Mouse (Mus musculus) CH12.LX (cell line): ENCODE measurements at regions not wholly inside any gene's neighbourhood (a gene's known extent, or its start where the extent isn't known, plus 50 kb on each side); places are given as distances from the start of the nearest gene placed in this dataset.

Experiments used
- DNase-seq: peaks from one replicate; pipeline ENCODE4 v3.0.0-alpha.2; 2013; ENCODE audit errors: extremely low read depth
- H3K27ac ChIP-seq: 2 replicates; pipeline ENCODE4 v1.5.1; 2012; ENCODE audit warnings: low read depth, mild to moderate bottlenecking, control low read depth, moderate library complexity; ENCODE audit not compliant: insufficient read depth
- H3K27me3 ChIP-seq: replicated peaks from 2 replicates; pipeline ENCODE3; 2012; ENCODE audit warnings: inconsistent platforms
- H3K36me3 ChIP-seq, 2 experiments: replicated peaks in 1 of 2; 2 replicates each; pipeline versions ENCODE3 to v1.6.1; 2012; ENCODE audit warnings: inconsistent platforms in 1 of 2, low read length in 1 of 2, mild to moderate bottlenecking in 1 of 2, mixed read lengths in 1 of 2, moderate library complexity in 1 of 2; ENCODE audit not compliant: control insufficient read depth in 1 of 2, insufficient read depth in 1 of 2
- H3K4me1 ChIP-seq, 2 experiments: 2 replicates each; pipeline ENCODE4 v1.6.1; 2012; ENCODE audit warnings: inconsistent platforms in 1 of 2, moderate library complexity in 1 of 2; ENCODE audit not compliant: insufficient read depth in 2 of 2, control insufficient read depth in 1 of 2
- H3K4me2 ChIP-seq: 2 replicates; pipeline ENCODE4 v1.6.1; 2012; ENCODE audit warnings: low read depth, mild to moderate bottlenecking, control low read depth; ENCODE audit not compliant: poor library complexity, insufficient read depth, severe bottlenecking
- H3K4me3 ChIP-seq, 3 experiments: fragments of 150-350 bp in 1 of 3; sonication (generic) in 1 of 3; replicated peaks in 1 of 3; 2 replicates each; pipeline versions ENCODE3 to v1.5.1; 2011 to 2012; ENCODE audit warnings: low read depth in 2 of 3, low read length in 2 of 3, mild to moderate bottlenecking in 2 of 3, moderate library complexity in 2 of 3, control low read depth in 1 of 3, improper control_type of control experiment in 1 of 3, inconsistent platforms in 1 of 3, mixed read lengths in 1 of 3; ENCODE audit not compliant: poor library complexity in 1 of 3
- H3K79me2 ChIP-seq: replicated peaks from 2 replicates; pipeline ENCODE4 v1.6.1; 2012; ENCODE audit warnings: mild to moderate bottlenecking, moderate library complexity; ENCODE audit not compliant: control insufficient read depth, poor library complexity, insufficient read depth, severe bottlenecking; ENCODE audit errors: extremely low read depth
- H3K9ac ChIP-seq: 2 replicates; pipeline ENCODE4 v1.6.1; 2012; ENCODE audit warnings: low read depth, mild to moderate bottlenecking, control low read depth, moderate library complexity; ENCODE audit not compliant: insufficient read depth
- H3K9me3 ChIP-seq: replicated peaks from 2 replicates; pipeline ENCODE3; 2012; ENCODE audit warnings: low read length, inconsistent platforms, mixed read lengths
- BHLHE40 ChIP-seq: IDR thresholded peaks from 2 replicates; pipeline ENCODE4 v1.6.1; 2011; ENCODE audit warnings: mild to moderate bottlenecking, low read depth, low read length, improper control_type of control experiment
- CHD1 ChIP-seq: IDR thresholded peaks from 2 replicates; pipeline ENCODE4 v1.6.1; 2012; ENCODE audit warnings: low read depth, low read length, improper control_type of control experiment, inconsistent platforms
- CTCF ChIP-seq, 2 experiments: IDR thresholded peaks in 1 of 2; conservative IDR thresholded peaks in 1 of 2; 2 replicates each; pipeline ENCODE4 v1.5.1; 2011 to 2012; ENCODE audit warnings: low read depth in 2 of 2, low read length in 2 of 2, improper control_type of control experiment in 1 of 2, inconsistent platforms in 1 of 2, mild to moderate bottlenecking in 1 of 2, moderate library complexity in 1 of 2
- E2F4 ChIP-seq: IDR thresholded peaks from 2 replicates; pipeline ENCODE4 v1.6.1; 2011; ENCODE audit warnings: low read depth, low read length, improper control_type of control experiment; ENCODE audit not compliant: insufficient replicate concordance
- ELF1 ChIP-seq: IDR thresholded peaks from 2 replicates; pipeline ENCODE4 v1.6.1; 2014; ENCODE audit warnings: low read depth, mild to moderate bottlenecking, inconsistent platforms, low read length, improper control_type of control experiment
- IRF4 ChIP-seq: IDR thresholded peaks from 2 replicates; pipeline ENCODE4 v1.6.1; 2014; ENCODE audit warnings: low read depth, mild to moderate bottlenecking, inconsistent platforms, low read length, improper control_type of control experiment
- JUN ChIP-seq: IDR thresholded peaks from 2 replicates; pipeline ENCODE4 v1.6.1; 2011; ENCODE audit warnings: low read depth, mild to moderate bottlenecking, low read length, improper control_type of control experiment, moderate library complexity; ENCODE audit not compliant: insufficient read depth
- JUND ChIP-seq: conservative IDR thresholded peaks from 2 replicates; pipeline ENCODE4 v1.6.1; 2011; ENCODE audit warnings: low read depth, low read length, improper control_type of control experiment
- KAT2A ChIP-seq: IDR thresholded peaks from 2 replicates; pipeline ENCODE4 v1.6.1; 2012; ENCODE audit warnings: low read length, improper control_type of control experiment, inconsistent platforms; ENCODE audit not compliant: insufficient replicate concordance
- MEF2A ChIP-seq: IDR thresholded peaks from 2 replicates; pipeline ENCODE4 v1.6.1; 2014; ENCODE audit warnings: low read depth, mild to moderate bottlenecking, inconsistent platforms, low read length, improper control_type of control experiment, borderline replicate concordance
- MXI1 ChIP-seq: IDR thresholded peaks from 2 replicates; pipeline ENCODE4 v1.6.1; 2011; ENCODE audit warnings: mild to moderate bottlenecking, low read depth, low read length, improper control_type of control experiment
- MYC ChIP-seq: IDR thresholded peaks from 2 replicates; pipeline ENCODE4 v1.6.1; 2011; ENCODE audit warnings: low read depth, mild to moderate bottlenecking, improper control_type of control experiment, low read length
- NRF1 ChIP-seq: IDR thresholded peaks from 2 replicates; pipeline ENCODE4 v1.6.1; 2014; ENCODE audit warnings: low read depth, mild to moderate bottlenecking, inconsistent platforms, low read length, improper control_type of control experiment, moderate library complexity
- POLR2A ChIP-seq: IDR thresholded peaks from 2 replicates; pipeline ENCODE4 v1.6.1; 2011; ENCODE audit warnings: low read depth, mild to moderate bottlenecking, improper control_type of control experiment, low read length
- POLR2AphosphoS2 ChIP-seq: IDR thresholded peaks from 2 replicates; pipeline ENCODE4 v1.6.1; 2011; ENCODE audit warnings: low read depth, low read length, improper control_type of control experiment
- RAD21 ChIP-seq: IDR thresholded peaks from 2 replicates; pipeline ENCODE4 v1.6.1; 2011; ENCODE audit warnings: low read depth, mild to moderate bottlenecking, low read length, improper control_type of control experiment, moderate library complexity
- RCOR1 ChIP-seq: conservative IDR thresholded peaks from 2 replicates; pipeline ENCODE4 v1.6.1; 2012; ENCODE audit warnings: low read depth, mild to moderate bottlenecking, inconsistent platforms, low read length, improper control_type of control experiment
- SIN3A ChIP-seq: IDR thresholded peaks from 2 replicates; pipeline ENCODE4 v1.6.1; 2012; ENCODE audit warnings: low read length, improper control_type of control experiment, inconsistent platforms
- SMC3 ChIP-seq: IDR thresholded peaks from 2 replicates; pipeline ENCODE4 v1.6.1; 2011; ENCODE audit warnings: low read depth, low read length, improper control_type of control experiment
- TBP ChIP-seq: conservative IDR thresholded peaks from 2 replicates; pipeline ENCODE4 v1.6.1; 2011; ENCODE audit warnings: low read depth, low read length, improper control_type of control experiment
- TCF12 ChIP-seq: IDR thresholded peaks from 2 replicates; pipeline ENCODE4 v1.6.1; 2014; ENCODE audit warnings: low read depth, mild to moderate bottlenecking, inconsistent platforms, low read length, improper control_type of control experiment
- UBTF ChIP-seq: IDR thresholded peaks from 2 replicates; pipeline ENCODE4 v1.6.1; 2012; ENCODE audit warnings: low read depth, mild to moderate bottlenecking, inconsistent platforms, low read length, improper control_type of control experiment, moderate library complexity
- USF1 ChIP-seq: IDR thresholded peaks from 2 replicates; pipeline ENCODE4 v1.6.1; 2014; ENCODE audit warnings: low read depth, mild to moderate bottlenecking, inconsistent platforms, low read length, improper control_type of control experiment
- USF2 ChIP-seq: conservative IDR thresholded peaks from 2 replicates; pipeline ENCODE4 v1.6.1; 2011; ENCODE audit warnings: low read depth, low read length, improper control_type of control experiment
- ZC3H11A ChIP-seq: IDR thresholded peaks from 2 replicates; pipeline ENCODE4 v1.6.1; 2012; ENCODE audit warnings: low read depth, mild to moderate bottlenecking, inconsistent platforms, low read length, improper control_type of control experiment
- ZNF384 ChIP-seq: IDR thresholded peaks from 2 replicates; pipeline ENCODE4 v1.6.1; 2012; ENCODE audit warnings: low read depth, low read length, improper control_type of control experiment, inconsistent platforms
- dilution Hi-C: fragments of 300-500 bp; cut with MboI; formaldehyde crosslinking; loops from 2 replicates; pipeline ENCODE4 v1.14.3; 2020; ENCODE audit warnings: low sequenced_read_pairs; ENCODE audit not compliant: extremely low pct_unique_long_range_greater_than_20kb, extremely low pct_ligation_motif_present
- in situ Hi-C: fragments of 300-500 bp; cut with MboI; formaldehyde crosslinking; loops from 3 replicates; pipeline ENCODE4 v1.14.3; 2019; ENCODE audit warnings: low sequenced_read_pairs, low pct_ligation_motif_present, low pct_unique_long_range_greater_than_20kb, mixed read lengths

DNA sequence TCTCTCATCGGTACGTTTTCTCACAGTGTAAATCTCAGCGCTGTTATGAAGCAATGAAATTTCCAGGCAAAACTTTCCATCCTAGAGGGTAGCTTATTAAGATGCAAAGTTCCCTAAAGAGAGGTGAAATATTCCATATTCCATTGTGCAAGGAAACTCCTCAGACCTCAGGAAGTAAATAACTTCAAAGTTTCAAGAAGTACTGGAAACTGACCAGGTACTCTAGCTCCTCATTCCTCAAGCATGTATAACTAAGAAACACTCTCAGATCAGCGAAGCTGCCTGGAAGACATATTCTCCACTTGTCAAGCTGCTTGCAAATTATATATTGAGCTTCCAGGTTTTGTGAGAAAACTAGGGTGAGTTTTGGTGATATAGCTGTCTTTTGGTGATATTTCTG lies 279.8 kb upstream of the Mad2l1 start:
- Histone ChIP-seq H3K4me3 (no peak overlapping the region), H3K27me3 (no peaks in the 10 kb centered on the region), H3K4me1 (no peaks in the 10 kb centered on the region), H3K36me3 (no peaks in the 10 kb centered on the region), H3K4me2 (no peak overlapping the region), H3K27ac (no peak overlapping the region), H3K79me2 (no peaks in the 10 kb centered on the region), H3K9ac (no peak overlapping the region), H3K9me3 (no peaks in the 10 kb centered on the region)
- TF ChIP-seq RCOR1 (no peak), CHD1 (no peak), MEF2A (no peak), IRF4 (no peak)
- dilution Hi-C loops: no loop called here
- no peak for DNase-seq
- in situ Hi-C loops: no loop called here

DNA sequence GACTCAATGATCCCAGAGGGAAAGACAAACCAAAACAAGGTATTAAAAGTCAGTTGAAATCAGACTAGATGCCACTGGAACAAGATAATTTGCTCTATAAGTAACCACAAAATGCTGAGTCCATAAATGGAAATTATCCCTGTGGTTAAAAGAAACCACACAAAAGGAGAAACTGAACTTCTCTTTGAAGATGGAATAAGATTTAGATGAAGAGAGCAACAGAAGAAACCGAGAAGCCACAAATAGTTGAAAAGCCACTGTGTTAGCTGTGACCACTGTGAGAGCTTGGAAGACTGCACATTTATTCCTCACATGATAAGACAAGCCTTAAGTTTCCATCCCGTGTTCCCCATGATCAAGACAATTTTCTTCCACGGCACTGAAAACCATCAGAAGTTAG lies 271.8 kb upstream of the Mad2l1 start:
- Histone ChIP-seq H3K4me2 (no peak overlapping the region), H3K9me3 (no peaks in the 10 kb centered on the region), H3K27me3 (no peaks in the 10 kb centered on the region), H3K27ac (no peak overlapping the region), H3K9ac (no peak overlapping the region), H3K4me1 (no peaks in the 10 kb centered on the region), H3K4me3 (no peak overlapping the region), H3K36me3 (no peaks in the 10 kb centered on the region), H3K79me2 (no peaks in the 10 kb centered on the region)
- in situ Hi-C loops (no loop called here), dilution Hi-C loops (no loop called here)
- no peak for DNase-seq
- TF ChIP-seq MYC: no peak
- TF ChIP-seq UBTF: no peak
- no peak for TF ChIP-seq USF2
- TF ChIP-seq JUND: no peak
- no peak for TF ChIP-seq RAD21
- TF ChIP-seq SIN3A: no peak
- no peak for TF ChIP-seq TCF12
- no peak for TF ChIP-seq SMC3

DNA sequence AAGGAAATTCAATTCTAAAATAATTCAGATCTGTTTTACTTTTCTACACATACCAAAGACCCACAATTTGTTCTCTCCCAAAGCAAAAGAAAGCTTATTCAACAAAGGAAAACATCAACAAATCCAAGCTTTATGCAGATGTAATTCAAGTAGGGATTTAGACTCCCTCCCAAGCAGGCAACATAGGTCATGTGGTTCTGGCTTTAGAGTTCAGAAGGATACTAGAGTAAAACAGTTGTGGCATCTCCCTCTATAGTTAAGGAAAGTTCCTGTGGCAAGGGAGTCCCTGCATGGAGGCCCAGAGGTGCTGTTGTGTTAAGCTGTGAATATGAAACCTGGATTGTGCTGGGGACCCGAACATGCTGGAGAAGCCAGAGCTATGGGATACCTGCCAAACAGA lies 271.3 kb upstream of the Mad2l1 start:
- Histone ChIP-seq H3K4me3 (no peak overlapping the region), H3K4me2 (no peak overlapping the region), H3K27ac (no peak overlapping the region), H3K9me3 (no peaks in the 10 kb centered on the region), H3K9ac (no peak overlapping the region), H3K36me3 (no peaks in the 10 kb centered on the region), H3K27me3 (no peaks in the 10 kb centered on the region), H3K4me1 (no peaks in the 10 kb centered on the region), H3K79me2 (no peaks in the 10 kb centered on the region)
- in situ Hi-C loops: no loop called here
- dilution Hi-C loops: no loop called here
- DNase-seq: no peak
- TF ChIP-seq POLR2AphosphoS2 (no peak), ELF1 (no peak), CTCF (conservative IDR thresholded peaks at IDR 0.05 in 1 of 2, IDR thresholded peaks at IDR 0.05 in 1 of 2; ENCODE audit: low read depth in 2 of 2, low read length in 2 of 2) (no peak), ZNF384 (no peak), E2F4 (no peak), KAT2A (no peak), CHD1 (no peak), BHLHE40 (no peak), IRF4 (no peak), SMC3 (no peak), TBP (no peak), POLR2A (no peak), USF1 (no peak), TCF12 (no peak), USF2 (no peak), MXI1 (no peak), JUN (no peak), NRF1 (no peak), ZC3H11A (no peak)
